In the genomic region with DNA sequence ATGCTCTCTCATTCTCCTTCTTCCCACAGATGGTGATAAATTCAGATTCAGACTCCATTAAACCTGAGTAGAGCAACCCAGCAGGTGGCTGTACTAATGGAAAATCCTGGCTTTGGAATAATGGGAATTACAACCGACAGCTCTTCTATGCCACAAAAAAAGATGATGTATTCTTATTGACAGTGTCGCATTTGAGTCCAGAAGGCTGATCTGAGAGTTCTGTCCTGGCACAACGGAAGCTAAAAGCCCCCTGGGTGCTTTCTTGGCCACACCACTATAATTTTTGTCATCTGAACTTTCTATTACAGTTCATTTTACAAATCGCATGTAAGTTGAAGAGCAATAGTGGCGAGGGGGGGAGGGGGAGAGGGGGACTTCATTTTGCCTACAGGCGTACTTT, we compare ENCODE assay signal across 28 mouse cellular contexts.
DNase-seq lines count a peak whose midpoint lies in the region; ATAC-seq and TF ChIP-seq lines count a peak whose summit lies in the region.
"Had no signal": no experiment of that assay in that cellular context is flagged by ENCODE, and none has a peak within 500 bp of the region (broad histone marks: within the 10 kb centered on the region; RNA-seq: fewer than 3 reads in every experiment).

No protein-coding gene starts in this region.

- no peak overlapping the region for H3K4me3 ChIP-seq in hindbrain, postnatal 0 days (ENCODE audit: low read length)
- H3K4me3 ChIP-seq in hindbrain, embryonic 12.5 days = no peak overlapping the region
- H3K4me3 ChIP-seq in midbrain, postnatal 0 days (ENCODE audit: low read depth, low read length) = no peak overlapping the region
- H3K4me3 ChIP-seq in midbrain, embryonic 16.5 days (ENCODE audit: low read depth, low read length) = no peak overlapping the region
- H3K4me3 ChIP-seq: embryonic facial prominence, embryonic 12.5 days; erythroblast, embryonic 14.5 days; forebrain, embryonic 13.5 days; gastrocnemius, adult 2 months; hindbrain, embryonic 13.5 days had no signal

- no peak for ATAC-seq in hindbrain, postnatal 0 days
- ATAC-seq in hindbrain, embryonic 12.5 days (ENCODE audit: low FRiP score) = no peak
- ATAC-seq in midbrain, postnatal 0 days (ENCODE audit: low FRiP score) = no peak
- ATAC-seq in midbrain, embryonic 16.5 days = no peak; the same call in 1 of the 2 replicates
- ATAC-seq: forebrain, postnatal 0 days; hindbrain, embryonic 16.5 days; inflammation-experienced regulatory T-cells, adult 6 months; intestine, embryonic 16.5 days; Patski had no signal

- no peak overlapping the region for H3K4me2 ChIP-seq in hindbrain, postnatal 0 days (ENCODE audit: low read depth, low read length)
- H3K4me2 ChIP-seq in hindbrain, embryonic 12.5 days (replicated peaks) = no peak overlapping the region
- H3K4me2 ChIP-seq in midbrain, postnatal 0 days (ENCODE audit: low read depth, low read length, poor library complexity, severe bottlenecking) = no peak overlapping the region
- no peak overlapping the region for H3K4me2 ChIP-seq in midbrain, embryonic 16.5 days (ENCODE audit: low read length)
- H3K4me2 ChIP-seq: embryonic facial prominence, embryonic 12.5 days; forebrain, embryonic 13.5 days; heart, embryonic 11.5 days; hindbrain, embryonic 13.5 days had no signal

- no peak for TF ChIP-seq CTCF in hindbrain, postnatal 0 days (IDR thresholded peaks at IDR 0.05; ENCODE audit: low read depth)
- no peak for TF ChIP-seq CTCF in midbrain, postnatal 0 days (IDR thresholded peaks at IDR 0.05)

- H3K27me3 ChIP-seq in hindbrain, postnatal 0 days (ENCODE audit: insufficient read depth, low read length) = no peaks in the 10 kb centered on the region
- no peaks in the 10 kb centered on the region for H3K27me3 ChIP-seq in hindbrain, embryonic 12.5 days
- H3K27me3 ChIP-seq in midbrain, postnatal 0 days (ENCODE audit: insufficient read depth, low read length) = no peaks in the 10 kb centered on the region
- H3K27me3 ChIP-seq in midbrain, embryonic 16.5 days (ENCODE audit: control insufficient read depth, insufficient read depth, low read depth, low read length) = no peaks in the 10 kb centered on the region
- H3K27me3 ChIP-seq: CH12.LX; embryonic facial prominence, embryonic 12.5 days; forebrain, embryonic 13.5 days; hindbrain, embryonic 13.5 days had no signal

- no peaks in the 10 kb centered on the region for H3K36me3 ChIP-seq in hindbrain, postnatal 0 days (ENCODE audit: insufficient read depth, low read length)
- no peaks in the 10 kb centered on the region for H3K36me3 ChIP-seq in hindbrain, embryonic 12.5 days
- H3K36me3 ChIP-seq in midbrain, postnatal 0 days (ENCODE audit: insufficient read depth, low read length) = no peaks in the 10 kb centered on the region
- no peaks in the 10 kb centered on the region for H3K36me3 ChIP-seq in midbrain, embryonic 16.5 days (ENCODE audit: control insufficient read depth, insufficient read depth, low read length)
- H3K36me3 ChIP-seq: embryonic facial prominence, embryonic 12.5 days; G1E; hindbrain, embryonic 13.5 days had no signal

- H3K4me1 ChIP-seq in hindbrain, postnatal 0 days (ENCODE audit: insufficient read depth, low read length) = no peaks in the 10 kb centered on the region
- no peaks in the 10 kb centered on the region for H3K4me1 ChIP-seq in hindbrain, embryonic 12.5 days
- H3K4me1 ChIP-seq in midbrain, postnatal 0 days (ENCODE audit: insufficient read depth, low read length) = peaks cover 4% of the 10 kb centered on the region; the same call in 1 of the 2 replicates
- H3K4me1 ChIP-seq in midbrain, embryonic 16.5 days (ENCODE audit: control insufficient read depth, insufficient read depth, low read length) = peaks cover 7% of the 10 kb centered on the region; the same call in 1 of the 2 replicates
- H3K4me1 ChIP-seq: embryonic facial prominence, embryonic 12.5 days; forebrain, embryonic 13.5 days had no signal

- no peaks in the 10 kb centered on the region for H3K9me3 ChIP-seq in hindbrain, postnatal 0 days (ENCODE audit: low read length)
- no peaks in the 10 kb centered on the region for H3K9me3 ChIP-seq in hindbrain, embryonic 12.5 days (replicated peaks)
- H3K9me3 ChIP-seq in midbrain, postnatal 0 days (ENCODE audit: low read length) = no peaks in the 10 kb centered on the region
- no peaks in the 10 kb centered on the region for H3K9me3 ChIP-seq in midbrain, embryonic 16.5 days (replicated peaks; ENCODE audit: control insufficient read depth, low read length, poor library complexity, severe bottlenecking)
- H3K9me3 ChIP-seq: embryonic facial prominence, embryonic 12.5 days; forebrain, embryonic 13.5 days; G1E; hindbrain, embryonic 13.5 days had no signal

- 49% methylated on average over 6 of the region's 6 CpGs for WGBS in hindbrain, postnatal 0 days
- 73% methylated on average over 6 of the region's 6 CpGs for WGBS in hindbrain, embryonic 12.5 days
- 56% methylated on average over 6 of the region's 6 CpGs for WGBS in midbrain, postnatal 0 days
- WGBS in midbrain, embryonic 16.5 days = 57% methylated on average over 6 of the region's 6 CpGs

- no peak overlapping the region for H3K9ac ChIP-seq in hindbrain, postnatal 0 days (replicated peaks; ENCODE audit: low read length)
- H3K9ac ChIP-seq in hindbrain, embryonic 12.5 days = no peak overlapping the region
- no peak overlapping the region for H3K9ac ChIP-seq in midbrain, postnatal 0 days (replicated peaks; ENCODE audit: low read length, poor library complexity, severe bottlenecking)
- H3K9ac ChIP-seq in midbrain, embryonic 16.5 days (ENCODE audit: low read depth, low read length) = no peak overlapping the region
- H3K9ac ChIP-seq: embryonic facial prominence, embryonic 12.5 days; forebrain, embryonic 13.5 days; forebrain, postnatal 0 days; hindbrain, embryonic 13.5 days had no signal

- no peak overlapping the region for H3K27ac ChIP-seq in hindbrain, postnatal 0 days
- no peak overlapping the region for H3K27ac ChIP-seq in hindbrain, embryonic 12.5 days
- H3K27ac ChIP-seq in midbrain, postnatal 0 days (ENCODE audit: low read depth, low read length) = no peak overlapping the region
- no peak overlapping the region for H3K27ac ChIP-seq in midbrain, embryonic 16.5 days (ENCODE audit: low read length)
- H3K27ac ChIP-seq: embryonic facial prominence, embryonic 12.5 days; forebrain, embryonic 13.5 days; gastrocnemius, adult 2 months; hindbrain, embryonic 13.5 days had no signal

- DNase-seq in cerebellum, postnatal 14 days = peak; percentile 17 to 29
- DNase-seq in cerebellum, adult 11 months = no peak
- peak; percentile 45 for DNase-seq in hindbrain, postnatal 0 days (ENCODE audit: low spot score)
- DNase-seq in midbrain, postnatal 0 days (ENCODE audit: low spot score) = peak; percentile 61
- no peak for DNase-seq in right cerebral cortex, adult 18-20 months
- DNase-seq: adrenal gland, postnatal 10 days; adrenal gland, postnatal 36 days; B cell, adult 2 months; cerebellum, adult 18-20 months; cerebellum, adult 9-10 months; cerebellum, postnatal 36 days; forebrain, postnatal 0 days; gastrocnemius, adult 2 months; gastrocnemius, postnatal 14 days; heart, adult 11 months had no signal

Comparison
In these comparisons a context has a peak if more than half of its experiments do, and no peak if none do; other contexts are left out.
1. DNase-seq: peak in cerebellum, postnatal 14 days (2 of 2), hindbrain, postnatal 0 days (single experiment) and midbrain, postnatal 0 days (single experiment); none in cerebellum, adult 11 months (single experiment) and right cerebral cortex, adult 18-20 months (single experiment).